Mouse (Mus musculus): ENCODE measurements around the gene Acvrl1. TPM values are rescaled to one million over a fixed set of nuclear protein-coding genes. Genes with fewer than 3 reads are reported as not detected.

Acvrl1 gene
- polyA plus RNA-seq, 1 experiment from 2014 or later, result 4.2 TPM

DNA sequence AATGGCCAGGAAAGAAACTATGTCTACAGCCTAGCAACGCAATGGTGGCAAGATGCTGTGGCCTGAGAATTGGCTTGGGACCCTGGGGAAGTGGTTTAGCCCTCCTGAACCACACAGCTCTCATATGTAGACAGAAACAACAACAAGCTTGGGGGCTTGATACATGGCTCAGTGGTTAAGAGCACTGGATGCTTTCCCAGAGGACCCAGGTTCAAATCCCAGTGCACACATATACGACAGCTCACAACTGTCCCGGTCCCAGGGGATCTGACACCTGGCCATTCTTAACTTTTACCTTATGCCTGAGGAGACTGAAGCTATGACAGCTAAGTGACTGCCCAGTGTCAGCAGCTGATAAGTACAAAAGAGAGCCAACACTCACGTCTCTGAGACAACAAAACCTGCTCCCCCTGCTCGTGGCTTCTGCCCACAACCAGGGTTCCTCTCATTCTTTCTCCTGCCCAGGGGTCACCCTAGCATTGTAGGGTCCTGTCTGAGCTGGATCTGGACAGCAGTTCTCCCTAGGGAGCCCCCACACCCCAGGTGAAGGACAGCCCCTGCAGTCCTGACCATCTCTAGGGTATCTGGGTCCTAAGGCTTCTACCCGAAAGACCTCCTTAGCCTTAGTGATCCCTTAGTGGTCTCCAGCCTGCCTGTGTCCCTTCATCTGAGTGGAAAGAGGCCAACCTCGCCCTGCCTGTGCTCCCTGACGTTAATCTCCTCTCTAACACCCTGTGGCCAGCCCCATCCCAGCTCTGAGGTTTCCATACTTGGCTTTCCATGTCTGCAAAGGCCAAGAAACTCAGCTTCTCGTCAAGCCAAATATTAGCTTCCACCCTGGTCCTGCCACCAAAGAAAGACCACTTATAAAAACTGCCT is 6.7 kb upstream of the Acvrl1 start:
- Histone ChIP-seq H3K9me3 (ENCODE audit: control insufficient read depth, low read length) (no peaks in the 10 kb centered on the region), H3K4me1 (ENCODE audit: control insufficient read depth, insufficient read depth, low read length) (no peaks in the 10 kb centered on the region), H3K36me3 (ENCODE audit: control insufficient read depth, insufficient read depth, low read length) (no peaks in the 10 kb centered on the region), H3K9ac (ENCODE audit: low read length) (no peak overlapping the region), H3K27ac (ENCODE audit: low read depth, low read length) (no peak overlapping the region), H3K27me3 (ENCODE audit: control insufficient read depth, insufficient read depth, low read length) (no peaks in the 10 kb centered on the region; the same call in 1 of the 2 replicates), H3K4me3 (ENCODE audit: low read depth, low read length) (no peak overlapping the region), H3K4me2 (no peak overlapping the region)
- DNase-seq (ENCODE audit: low spot score, missing footprints), result no peak
- WGBS, result 70% methylated on average over 9 of the region's 9 CpGs
- ATAC-seq (ENCODE audit: low FRiP score), result no peak

DNA sequence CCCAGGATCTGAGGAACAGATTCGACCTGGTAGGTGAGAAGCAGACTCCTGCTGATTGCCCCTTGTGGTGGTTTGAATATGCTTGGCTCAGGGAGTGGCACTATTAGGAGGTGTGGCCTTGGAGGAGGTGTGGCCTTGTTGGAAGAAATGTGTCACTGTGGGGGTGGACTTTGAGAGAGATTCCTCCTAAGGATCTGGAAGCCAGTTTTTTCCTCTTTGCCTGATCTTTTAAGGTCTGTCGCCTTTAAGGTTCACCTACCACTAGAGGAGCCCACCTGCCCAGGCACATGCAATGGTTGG is 6.1 kb upstream of the Acvrl1 start:
- Histone ChIP-seq H3K27ac (ENCODE audit: low read depth, low read length) (no peak overlapping the region), H3K9me3 (ENCODE audit: control insufficient read depth, low read length) (no peaks in the 10 kb centered on the region), H3K4me3 (ENCODE audit: low read depth, low read length) (no peak overlapping the region), H3K4me2 (no peak overlapping the region), H3K27me3 (ENCODE audit: control insufficient read depth, insufficient read depth, low read length) (peaks cover 1% of the 10 kb centered on the region; the same call in 1 of the 2 replicates), H3K9ac (ENCODE audit: low read length) (no peak overlapping the region), H3K36me3 (ENCODE audit: control insufficient read depth, insufficient read depth, low read length) (no peaks in the 10 kb centered on the region), H3K4me1 (ENCODE audit: control insufficient read depth, insufficient read depth, low read length) (no peaks in the 10 kb centered on the region)
- no peak for DNase-seq (ENCODE audit: low spot score, missing footprints)
- 23% methylated on average over 2 of the region's 2 CpGs for WGBS
- ATAC-seq (ENCODE audit: low FRiP score), result no peak

DNA sequence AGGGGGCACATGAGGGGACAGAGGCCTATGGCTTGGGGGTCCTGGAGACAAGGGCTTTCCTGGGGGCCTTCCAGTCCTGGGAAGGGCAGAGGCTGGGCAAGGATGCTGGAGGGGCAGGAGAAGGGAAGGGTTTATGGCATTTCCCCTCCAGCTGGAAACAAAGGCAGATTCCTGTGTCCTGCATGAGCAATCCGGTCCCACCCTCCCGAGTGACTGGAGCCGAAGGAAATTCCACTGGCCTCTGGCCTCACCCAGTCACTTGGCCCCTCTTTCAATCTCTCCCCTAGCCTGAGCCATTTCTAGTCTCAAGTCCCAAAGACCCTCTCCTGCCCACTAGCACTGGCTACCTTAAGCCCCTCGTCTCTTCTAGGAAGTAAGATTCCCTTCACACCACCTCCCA is 5.1 kb upstream of the Acvrl1 start:
- ATAC-seq (ENCODE audit: low FRiP score), result no peak

DNA sequence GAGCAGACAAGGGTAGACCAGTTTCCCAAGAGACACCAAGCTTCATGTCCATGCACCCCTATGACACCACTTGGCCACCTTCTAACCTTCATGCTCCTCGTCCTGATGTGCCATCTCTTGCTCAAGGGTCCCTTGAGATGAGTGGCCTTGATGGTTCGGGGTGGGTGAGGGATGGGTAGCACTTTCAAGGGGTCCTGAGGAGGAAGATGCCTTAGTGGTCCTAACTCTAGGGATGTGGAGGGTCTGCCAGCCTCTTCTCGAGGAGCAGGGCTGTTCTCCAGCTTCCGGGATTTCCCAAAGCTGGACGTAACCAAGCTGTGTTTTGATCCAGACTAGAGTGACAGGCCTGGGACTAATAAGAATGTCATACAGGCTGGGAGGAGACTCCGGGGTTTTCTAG is 2.8 kb upstream of the Acvrl1 start:
- no peak for DNase-seq (ENCODE audit: low spot score, missing footprints)
- no peak for ATAC-seq (ENCODE audit: low FRiP score)
- no peaks in the 10 kb centered on the region for H3K36me3 ChIP-seq (ENCODE audit: control insufficient read depth, insufficient read depth, low read length)
- H3K27me3 ChIP-seq (ENCODE audit: control insufficient read depth, insufficient read depth, low read length), result peaks cover 32% of the 10 kb centered on the region
- H3K4me1 ChIP-seq (ENCODE audit: control insufficient read depth, insufficient read depth, low read length), result no peaks in the 10 kb centered on the region
- H3K9me3 ChIP-seq (ENCODE audit: control insufficient read depth, low read length), result no peaks in the 10 kb centered on the region
- H3K4me2 ChIP-seq, result no peak overlapping the region
- no peak overlapping the region for H3K9ac ChIP-seq (ENCODE audit: low read length)
- H3K27ac ChIP-seq (ENCODE audit: low read depth, low read length), result no peak overlapping the region
- H3K4me3 ChIP-seq (ENCODE audit: low read depth, low read length), result no peak overlapping the region
- WGBS, result 87% methylated on average over 6 of the region's 6 CpGs

More for the DNA sequence above, 5.1 kb upstream of the Acvrl1 start:
- H3K9me3 ChIP-seq (ENCODE audit: control insufficient read depth, low read length), result no peaks in the 10 kb centered on the region
- peaks cover 11% of the 10 kb centered on the region for H3K27me3 ChIP-seq (ENCODE audit: control insufficient read depth, insufficient read depth, low read length)
- H3K4me2 ChIP-seq, result no peak overlapping the region
- no peaks in the 10 kb centered on the region for H3K36me3 ChIP-seq (ENCODE audit: control insufficient read depth, insufficient read depth, low read length)
- H3K4me1 ChIP-seq (ENCODE audit: control insufficient read depth, insufficient read depth, low read length), result no peaks in the 10 kb centered on the region
- H3K4me3 ChIP-seq (ENCODE audit: low read depth, low read length), result no peak overlapping the region
- no peak overlapping the region for H3K27ac ChIP-seq (ENCODE audit: low read depth, low read length)
- no peak for DNase-seq (ENCODE audit: low spot score, missing footprints)
- WGBS, result 59% methylated on average over 4 of the region's 4 CpGs
- no peak overlapping the region for H3K9ac ChIP-seq (ENCODE audit: low read length)

DNA sequence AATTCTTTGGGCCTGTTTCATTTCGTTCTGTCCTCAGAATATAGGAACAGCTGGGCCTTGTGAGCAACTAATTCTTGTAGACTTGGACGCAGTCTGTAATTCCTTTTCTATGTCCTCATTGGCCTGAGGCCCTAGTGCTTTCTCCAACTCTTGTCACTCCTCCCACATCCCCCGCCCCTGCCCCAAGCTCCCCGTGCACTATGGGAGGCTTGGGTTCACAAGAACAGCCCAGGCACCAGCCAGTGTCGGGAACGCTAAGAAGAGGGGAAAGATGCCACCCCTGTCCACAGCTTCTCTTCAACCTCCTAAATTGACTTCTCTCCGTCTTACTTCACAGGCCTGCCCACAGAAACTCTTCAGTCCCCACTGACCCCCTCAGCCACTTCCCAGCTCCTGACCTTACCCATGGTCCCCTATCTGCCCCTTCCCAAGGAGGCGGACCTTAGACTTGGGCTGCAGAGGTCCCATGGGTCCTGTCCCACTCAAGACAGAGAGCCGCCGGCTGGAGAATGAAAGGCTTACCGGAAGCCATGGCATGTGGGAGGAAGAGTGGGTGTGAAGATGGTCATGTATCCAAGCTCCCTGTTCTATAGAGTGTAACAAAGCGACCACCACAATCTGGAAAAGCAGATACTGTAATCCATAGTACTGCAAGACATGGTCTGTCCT is 1.3 kb upstream of the Acvrl1 start:
- Histone ChIP-seq H3K9me3 (ENCODE audit: control insufficient read depth, low read length) (no peaks in the 10 kb centered on the region), H3K36me3 (ENCODE audit: control insufficient read depth, insufficient read depth, low read length) (no peaks in the 10 kb centered on the region), H3K4me3 (ENCODE audit: low read depth, low read length) (no peak overlapping the region), H3K4me2 (no peak overlapping the region), H3K27me3 (ENCODE audit: control insufficient read depth, insufficient read depth, low read length) (peaks cover 34% of the 10 kb centered on the region), H3K9ac (ENCODE audit: low read length) (no peak overlapping the region), H3K4me1 (ENCODE audit: control insufficient read depth, insufficient read depth, low read length) (no peaks in the 10 kb centered on the region), H3K27ac (ENCODE audit: low read depth, low read length) (no peak overlapping the region)
- no peak for DNase-seq (ENCODE audit: low spot score, missing footprints)
- ATAC-seq (ENCODE audit: low FRiP score), result no peak
- 71% methylated on average over 12 of the region's 12 CpGs for WGBS

DNA sequence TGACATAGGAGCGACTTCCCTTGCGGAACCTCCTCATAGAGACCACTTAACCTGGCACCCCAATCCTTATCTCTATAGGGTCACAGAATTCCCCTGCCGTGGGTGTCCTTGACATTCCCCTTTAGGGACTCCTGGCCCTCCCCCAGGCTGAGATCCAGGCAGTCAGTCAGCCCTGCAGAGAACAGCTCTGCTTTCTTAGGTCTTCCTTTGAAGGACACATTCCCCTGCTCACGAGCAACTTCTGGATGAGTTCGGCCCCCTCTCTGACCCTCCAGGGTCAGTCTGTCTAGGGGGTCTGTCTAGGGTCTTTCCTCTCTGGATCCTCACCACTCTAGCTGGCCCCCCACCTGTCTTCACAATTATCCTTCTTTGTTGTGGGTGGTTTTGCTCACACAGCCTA is 1.1 kb downstream of the Acvrl1 start:
- peaks cover 34% of the 10 kb centered on the region for H3K27me3 ChIP-seq (ENCODE audit: control insufficient read depth, insufficient read depth, low read length)
- H3K9me3 ChIP-seq (ENCODE audit: control insufficient read depth, low read length), result no peaks in the 10 kb centered on the region
- no peak overlapping the region for H3K4me2 ChIP-seq
- WGBS, result 25% methylated on average over 5 of the region's 5 CpGs
- no peak overlapping the region for H3K27ac ChIP-seq (ENCODE audit: low read depth, low read length)
- 0 out of 2 replicates have a peak, but pooled peaks cover 4% of the 10 kb centered on the region for H3K4me1 ChIP-seq (ENCODE audit: control insufficient read depth, insufficient read depth, low read length)
- H3K4me3 ChIP-seq (ENCODE audit: low read depth, low read length), result no peak overlapping the region
- ATAC-seq (ENCODE audit: low FRiP score) (no peak), DNase-seq (ENCODE audit: low spot score, missing footprints) (no peak)
- H3K9ac ChIP-seq (ENCODE audit: low read length), result no peak overlapping the region
- H3K36me3 ChIP-seq (ENCODE audit: control insufficient read depth, insufficient read depth, low read length), result no peaks in the 10 kb centered on the region

DNA sequence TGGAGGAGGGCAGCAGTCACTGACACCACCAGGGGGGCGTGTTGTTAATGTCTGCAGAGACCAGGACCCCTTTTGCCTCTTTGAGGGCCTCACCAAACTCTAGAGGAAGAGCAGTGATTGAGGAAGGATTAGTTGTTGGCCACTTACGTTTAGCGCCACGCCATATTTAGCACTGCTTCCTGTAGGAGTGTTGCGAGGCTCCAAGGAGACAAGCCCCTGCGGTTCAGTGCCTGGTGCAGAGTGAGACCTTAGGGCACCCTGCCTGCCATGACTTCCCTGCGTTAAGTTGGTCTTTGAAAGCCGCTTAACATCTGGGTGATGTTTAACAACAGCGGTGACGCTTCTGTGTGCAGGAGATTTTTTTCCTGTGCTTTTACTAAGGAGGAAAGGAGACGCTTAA is 3.2 kb downstream of the Acvrl1 start:
- H3K9me3 ChIP-seq (ENCODE audit: control insufficient read depth, low read length), result no peaks in the 10 kb centered on the region
- H3K36me3 ChIP-seq (ENCODE audit: control insufficient read depth, insufficient read depth, low read length), result no peaks in the 10 kb centered on the region
- H3K4me3 ChIP-seq (ENCODE audit: low read depth, low read length), result no peak overlapping the region
- H3K4me1 ChIP-seq (ENCODE audit: control insufficient read depth, insufficient read depth, low read length), result 0 out of 2 replicates have a peak, but pooled peaks cover 4% of the 10 kb centered on the region
- H3K27me3 ChIP-seq (ENCODE audit: control insufficient read depth, insufficient read depth, low read length), result peaks cover 34% of the 10 kb centered on the region
- no peak for ATAC-seq (ENCODE audit: low FRiP score)
- H3K9ac ChIP-seq (ENCODE audit: low read length), result no peak overlapping the region
- H3K27ac ChIP-seq (ENCODE audit: low read depth, low read length), result no peak overlapping the region
- 42% methylated on average over 11 of the region's 11 CpGs for WGBS
- no peak for DNase-seq (ENCODE audit: low spot score, missing footprints)
- H3K4me2 ChIP-seq, result no peak overlapping the region

DNA sequence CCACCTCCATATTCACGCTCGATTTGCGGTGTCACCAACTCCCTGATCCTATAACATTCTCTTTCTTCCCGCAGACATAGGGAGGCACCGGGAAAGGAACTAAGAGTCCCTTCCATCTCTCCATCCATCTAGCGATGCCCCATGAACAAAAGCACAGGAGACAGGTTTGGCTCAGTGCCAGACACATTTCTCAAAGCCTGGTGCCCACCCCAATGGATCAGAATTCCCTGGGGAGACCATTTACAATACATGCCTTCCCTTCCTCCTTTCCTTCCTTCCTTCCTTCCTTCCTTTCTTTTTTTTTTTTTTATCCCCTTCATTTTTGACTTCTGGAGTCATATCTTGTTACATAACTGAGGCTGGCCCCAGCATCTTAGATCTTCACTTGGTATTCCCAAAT is 3.7 kb downstream of the Acvrl1 start:
- 67% methylated on average over 6 of the region's 6 CpGs for WGBS
- H3K36me3 ChIP-seq (ENCODE audit: control insufficient read depth, insufficient read depth, low read length), result no peaks in the 10 kb centered on the region
- no peak overlapping the region for H3K9ac ChIP-seq (ENCODE audit: low read length)
- no peak overlapping the region for H3K27ac ChIP-seq (ENCODE audit: low read depth, low read length)
- ATAC-seq (ENCODE audit: low FRiP score), result no peak
- no peak for DNase-seq (ENCODE audit: low spot score, missing footprints)
- H3K4me2 ChIP-seq, result no peak overlapping the region
- no peak overlapping the region for H3K4me3 ChIP-seq (ENCODE audit: low read depth, low read length)
- 0 out of 2 replicates have a peak, but pooled peaks cover 4% of the 10 kb centered on the region for H3K4me1 ChIP-seq (ENCODE audit: control insufficient read depth, insufficient read depth, low read length)
- no peaks in the 10 kb centered on the region for H3K9me3 ChIP-seq (ENCODE audit: control insufficient read depth, low read length)
- peaks cover 34% of the 10 kb centered on the region for H3K27me3 ChIP-seq (ENCODE audit: control insufficient read depth, insufficient read depth, low read length)

DNA sequence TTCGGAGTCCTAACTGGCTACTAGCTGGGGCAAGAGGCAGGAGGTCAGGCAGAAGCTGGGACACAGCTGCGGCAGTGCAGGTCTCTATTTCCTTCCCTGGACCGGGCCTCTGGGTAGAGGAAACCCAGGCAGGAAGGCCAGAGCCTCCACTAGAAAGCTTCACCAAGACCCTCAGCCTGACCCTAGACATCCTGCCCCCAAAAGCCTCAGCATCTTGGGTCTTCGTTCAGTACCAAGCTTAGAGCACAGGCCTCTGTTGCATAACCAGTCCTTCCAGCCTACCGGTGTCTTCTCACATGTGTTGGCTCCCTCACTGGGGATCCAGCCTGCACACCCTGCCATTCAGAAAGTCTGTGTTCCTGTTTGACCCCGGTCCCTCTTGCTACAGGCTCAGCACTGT is 4.4 kb downstream of the Acvrl1 start:
- Histone ChIP-seq H3K4me2 (no peak overlapping the region), H3K9me3 (ENCODE audit: control insufficient read depth, low read length) (no peaks in the 10 kb centered on the region), H3K27me3 (ENCODE audit: control insufficient read depth, insufficient read depth, low read length) (peaks cover 27% of the 10 kb centered on the region), H3K27ac (ENCODE audit: low read depth, low read length) (no peak overlapping the region), H3K36me3 (ENCODE audit: control insufficient read depth, insufficient read depth, low read length) (no peaks in the 10 kb centered on the region), H3K9ac (ENCODE audit: low read length) (no peak overlapping the region), H3K4me3 (ENCODE audit: low read depth, low read length) (no peak overlapping the region), H3K4me1 (ENCODE audit: control insufficient read depth, insufficient read depth, low read length) (0 out of 2 replicates have a peak, but pooled peaks cover 4% of the 10 kb centered on the region)
- DNase-seq (ENCODE audit: low spot score, missing footprints) (no peak), ATAC-seq (ENCODE audit: low FRiP score) (no peak)
- 80% methylated on average over 6 of the region's 6 CpGs for WGBS

All from midbrain, embryonic 11.5 days (tissue).